Mouse (Mus musculus): ENCODE results near the gene Rnf121. TPM values are rescaled to one million over a fixed set of nuclear protein-coding genes. Genes with fewer than 3 reads are reported as not detected.
"Not testable (repeated sequence)": the region's sequence is repeated elsewhere in the genome, so short reads cannot be mapped to it uniquely, and the experiment has no call there.

The Rnf121 gene
- total and polyA plus RNA-seq, 3 experiments = 10.3 to 24.8 (median 20.4) TPM

DNA sequence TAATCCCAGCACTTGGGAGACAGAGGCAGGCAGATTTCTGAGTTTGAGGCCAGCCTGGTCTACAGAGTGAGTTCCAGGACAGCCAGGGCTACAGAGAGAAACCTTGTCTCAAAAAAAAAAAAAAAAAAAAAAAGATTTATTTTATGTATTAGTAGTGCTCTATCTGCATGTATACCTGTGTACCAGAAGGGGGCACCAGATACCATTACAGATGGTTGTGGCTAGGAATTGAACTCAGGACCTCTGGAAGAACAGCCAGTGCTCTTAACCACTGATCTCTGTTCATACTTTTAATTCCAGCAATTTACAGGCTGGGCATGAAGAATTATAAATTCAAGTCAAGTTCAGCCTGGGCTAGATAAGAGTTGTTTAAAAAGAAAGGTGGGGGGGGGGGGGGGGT lies 16.7 kb downstream of the Rnf121 start:
- TF ChIP-seq ZNF384 (IDR thresholded peaks at IDR 0.05; ENCODE audit: low read depth, low read length) (peak; percentile 64), CTCF (conservative IDR thresholded peaks at IDR 0.05 in 1 of 2, IDR thresholded peaks at IDR 0.05 in 1 of 2; ENCODE audit: low read depth in 2 of 2, low read length in 2 of 2) (peak; percentile 6 to 47; a peak in 2 of 4 replicates), SMC3 (IDR thresholded peaks at IDR 0.05; ENCODE audit: low read depth, low read length) (peak; percentile 28), RAD21 (IDR thresholded peaks at IDR 0.05; ENCODE audit: low read depth, low read length) (peak; percentile 27)
- H3K27ac ChIP-seq (ENCODE audit: insufficient read depth, low read depth); H3K4me2 ChIP-seq (ENCODE audit: insufficient read depth, low read depth, poor library complexity, severe bottlenecking); H3K9ac ChIP-seq (ENCODE audit: insufficient read depth, low read depth); dilution Hi-C loops (cut with MboI; ENCODE audit: extremely low pct_ligation_motif_present, extremely low pct_unique_long_range_greater_than_20kb, low sequenced_read_pairs); in situ Hi-C loops (cut with MboI; ENCODE audit: low pct_ligation_motif_present, low pct_unique_long_range_greater_than_20kb, low sequenced_read_pairs); H3K79me2 ChIP-seq (replicated peaks; ENCODE audit: control insufficient read depth, extremely low read depth, insufficient read depth, poor library complexity, severe bottlenecking); H3K4me3 ChIP-seq (replicated peaks in 1 of 3; ENCODE audit: low read depth in 2 of 3, low read length in 2 of 3, poor library complexity in 1 of 3); H3K4me1 ChIP-seq (ENCODE audit: control insufficient read depth in 1 of 2, insufficient read depth in 2 of 2); H3K9me3 ChIP-seq (replicated peaks; ENCODE audit: low read length); H3K27me3 ChIP-seq (replicated peaks): not testable (repeated sequence)
- DNase-seq (ENCODE audit: extremely low read depth) = peak; percentile 24
- H3K36me3 ChIP-seq (replicated peaks in 1 of 2; ENCODE audit: control insufficient read depth in 1 of 2, insufficient read depth in 1 of 2, low read length in 1 of 2) = peaks cover 0 to 42% of the 10 kb centered on the region in 2 experiments

DNA sequence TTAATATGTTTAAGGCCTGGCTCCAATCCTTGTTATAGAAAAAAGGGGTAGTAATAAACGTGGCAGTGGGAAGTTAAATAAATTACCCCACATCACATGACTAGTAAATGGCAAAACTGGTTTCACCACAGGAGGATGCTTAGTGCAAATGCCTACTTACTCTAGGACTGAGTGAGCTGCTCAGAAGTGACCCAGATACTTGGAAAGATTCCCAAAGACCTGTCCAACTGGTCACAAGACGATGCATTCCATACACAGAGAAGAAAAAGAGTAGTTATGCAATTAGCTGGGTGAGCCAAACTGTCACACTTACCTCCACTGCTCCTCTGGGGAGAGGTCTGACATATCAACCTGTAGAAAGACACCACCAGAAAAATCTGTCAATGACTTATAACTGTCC lies 23.0 kb downstream of the Rnf121 start:
- peaks cover 28 to 65% of the 10 kb centered on the region in 2 experiments for H3K36me3 ChIP-seq (replicated peaks in 1 of 2; ENCODE audit: control insufficient read depth in 1 of 2, insufficient read depth in 1 of 2, low read length in 1 of 2)
- no peak for DNase-seq (ENCODE audit: extremely low read depth)

GRCm38 (mm10) chr7:102037318-102037717 lies 28.0 kb downstream of the Rnf121 start:
- no peak for DNase-seq (ENCODE audit: extremely low read depth)
- in situ Hi-C loops (cut with MboI; ENCODE audit: low pct_ligation_motif_present, low pct_unique_long_range_greater_than_20kb, low sequenced_read_pairs) = no loop called here

More for the DNA sequence above, 23.0 kb downstream of the Rnf121 start:
- Histone ChIP-seq H3K79me2 (replicated peaks; ENCODE audit: control insufficient read depth, extremely low read depth, insufficient read depth, poor library complexity, severe bottlenecking) (no peaks in the 10 kb centered on the region; the same call in 1 of the 2 replicates), H3K9ac (ENCODE audit: insufficient read depth, low read depth) (no peak overlapping the region), H3K27me3 (replicated peaks) (no peaks in the 10 kb centered on the region), H3K9me3 (replicated peaks; ENCODE audit: low read length) (no peaks in the 10 kb centered on the region), H3K4me1 (ENCODE audit: control insufficient read depth in 1 of 2, insufficient read depth in 2 of 2) (0 out of 4 replicates have a peak, but pooled peaks cover 0 to 3% of the 10 kb centered on the region in 2 experiments), H3K27ac (ENCODE audit: insufficient read depth, low read depth) (no peak overlapping the region), H3K4me3 (replicated peaks in 1 of 3; ENCODE audit: low read depth in 2 of 3, low read length in 2 of 3, poor library complexity in 1 of 3) (no peak overlapping the region), H3K4me2 (ENCODE audit: insufficient read depth, low read depth, poor library complexity, severe bottlenecking) (no peak overlapping the region)
- in situ Hi-C loops (cut with MboI; ENCODE audit: low pct_ligation_motif_present, low pct_unique_long_range_greater_than_20kb, low sequenced_read_pairs) = no loop called here
- dilution Hi-C loops (cut with MboI; ENCODE audit: extremely low pct_ligation_motif_present, extremely low pct_unique_long_range_greater_than_20kb, low sequenced_read_pairs) = no loop called here
- no peak for TF ChIP-seq IRF4 (IDR thresholded peaks at IDR 0.05; ENCODE audit: low read depth, low read length)
- no peak for TF ChIP-seq CHD1 (IDR thresholded peaks at IDR 0.05; ENCODE audit: low read depth, low read length)
- TF ChIP-seq SIN3A (IDR thresholded peaks at IDR 0.05; ENCODE audit: low read length) = no peak
- TF ChIP-seq MAFK (IDR thresholded peaks at IDR 0.05; ENCODE audit: insufficient replicate concordance, low read length) = no peak
- no peak for TF ChIP-seq NRF1 (IDR thresholded peaks at IDR 0.05; ENCODE audit: low read depth, low read length)
- no peak for TF ChIP-seq PAX5 (IDR thresholded peaks at IDR 0.05; ENCODE audit: low read length)
- no peak for TF ChIP-seq CTCF (conservative IDR thresholded peaks at IDR 0.05 in 1 of 2, IDR thresholded peaks at IDR 0.05 in 1 of 2; ENCODE audit: low read depth in 2 of 2, low read length in 2 of 2)
- no peak for TF ChIP-seq ZMIZ1 (IDR thresholded peaks at IDR 0.05; ENCODE audit: low read depth, low read length)
- no peak for TF ChIP-seq UBTF (IDR thresholded peaks at IDR 0.05; ENCODE audit: low read depth, low read length)
- no peak for TF ChIP-seq MAZ (IDR thresholded peaks at IDR 0.05; ENCODE audit: low read depth, low read length)

More at GRCm38 (mm10) chr7:102037318-102037717, 28.0 kb downstream of the Rnf121 start:
- Histone ChIP-seq H3K9ac (ENCODE audit: insufficient read depth, low read depth) (no peak overlapping the region), H3K9me3 (replicated peaks; ENCODE audit: low read length) (no peaks in the 10 kb centered on the region), H3K36me3 (replicated peaks in 1 of 2; ENCODE audit: control insufficient read depth in 1 of 2, insufficient read depth in 1 of 2, low read length in 1 of 2) (peaks cover 57 to 91% of the 10 kb centered on the region in 2 experiments), H3K4me3 (replicated peaks in 1 of 3; ENCODE audit: low read depth in 2 of 3, low read length in 2 of 3, poor library complexity in 1 of 3) (no peak overlapping the region), H3K27ac (ENCODE audit: insufficient read depth, low read depth) (no peak overlapping the region), H3K4me1 (ENCODE audit: control insufficient read depth in 1 of 2, insufficient read depth in 2 of 2) (peaks cover 0 to 5% of the 10 kb centered on the region in 2 experiments; a peak in 2 of 4 replicates), H3K4me2 (ENCODE audit: insufficient read depth, low read depth, poor library complexity, severe bottlenecking) (no peak overlapping the region), H3K27me3 (replicated peaks) (no peaks in the 10 kb centered on the region), H3K79me2 (replicated peaks; ENCODE audit: control insufficient read depth, extremely low read depth, insufficient read depth, poor library complexity, severe bottlenecking) (no peaks in the 10 kb centered on the region; the same call in 1 of the 2 replicates)
- dilution Hi-C loops (cut with MboI; ENCODE audit: extremely low pct_ligation_motif_present, extremely low pct_unique_long_range_greater_than_20kb, low sequenced_read_pairs) = no loop called here
- TF ChIP-seq POLR2A (IDR thresholded peaks at IDR 0.05; ENCODE audit: low read depth, low read length) (no peak), USF2 (conservative IDR thresholded peaks at IDR 0.05; ENCODE audit: low read depth, low read length) (no peak), MXI1 (IDR thresholded peaks at IDR 0.05; ENCODE audit: low read depth, low read length) (no peak), POLR2AphosphoS2 (IDR thresholded peaks at IDR 0.05; ENCODE audit: low read depth, low read length) (no peak), ZKSCAN1 (IDR thresholded peaks at IDR 0.05; ENCODE audit: borderline replicate concordance, low read depth, low read length) (no peak), CTCF (conservative IDR thresholded peaks at IDR 0.05 in 1 of 2, IDR thresholded peaks at IDR 0.05 in 1 of 2; ENCODE audit: low read depth in 2 of 2, low read length in 2 of 2) (no peak), MAFK (IDR thresholded peaks at IDR 0.05; ENCODE audit: insufficient replicate concordance, low read length) (no peak), SIN3A (IDR thresholded peaks at IDR 0.05; ENCODE audit: low read length) (no peak), BHLHE40 (IDR thresholded peaks at IDR 0.05; ENCODE audit: low read depth, low read length) (no peak), EP300 (IDR thresholded peaks at IDR 0.05; ENCODE audit: low read length) (no peak)
